Mouse (Mus musculus): Measurements from ENCODE around the gene Atcay. TPM values are rescaled to one million over a fixed set of nuclear protein-coding genes. Genes with fewer than 3 reads are reported as not detected.

Atcay gene
- 1.7 TPM in 2 replicates for polyA plus RNA-seq (2015; fragmentation: Nextera tagmentation; extraction: Ambion mirVana)

DNA sequence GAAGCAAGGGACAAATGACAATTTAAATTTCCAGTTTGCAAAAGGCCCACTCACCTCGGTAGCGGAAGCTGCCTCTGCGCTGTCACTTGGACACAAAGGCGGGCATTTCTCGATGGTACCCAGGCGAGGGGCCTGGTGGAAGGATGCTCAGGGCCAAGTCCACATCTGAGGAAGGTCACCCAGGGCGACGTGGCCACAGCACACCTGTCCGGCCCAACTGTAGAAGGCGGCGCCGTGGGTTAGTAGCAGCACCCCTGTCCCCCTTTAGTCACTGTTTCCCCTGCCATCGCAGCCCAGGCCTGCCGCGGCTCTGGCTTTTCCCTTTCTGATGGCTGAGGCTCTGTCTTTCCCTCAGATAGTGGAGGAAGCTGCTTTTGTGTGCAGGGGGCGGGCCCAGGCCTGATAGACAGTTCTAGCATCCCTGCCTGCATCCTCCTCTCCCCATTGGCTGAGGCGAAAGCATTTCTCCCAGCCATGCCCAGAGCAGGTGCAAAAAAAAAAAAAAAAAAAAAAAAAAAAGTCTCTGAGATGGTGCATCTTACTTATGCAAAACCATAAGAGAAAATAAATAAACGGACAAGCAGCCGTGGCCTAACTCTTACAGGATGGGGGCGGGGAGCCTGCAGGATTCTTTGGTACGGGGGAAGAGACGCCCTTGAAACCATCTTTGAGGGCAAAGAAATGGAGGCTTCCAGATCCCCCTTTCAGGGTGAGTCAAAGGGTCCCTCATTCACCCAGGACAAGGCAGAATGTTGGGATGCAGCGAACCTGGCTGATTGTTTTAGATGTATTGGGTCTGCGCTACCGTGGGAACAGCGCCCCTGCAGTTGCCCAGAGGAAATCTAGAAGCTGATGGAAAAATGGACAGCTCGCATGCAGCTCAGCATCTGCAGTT is at the start of gene Atcay:
TSS of gene Atcay (minus strand) at position 396 of the 895 bp plus-strand sequence.
- ATAC-seq = no peak
- H3K36me3 ChIP-seq = no peaks in the 10 kb centered on the region
- no peak within 1 kb of the TSS for H3K27ac ChIP-seq
- peaks cover 31% of the 10 kb centered on the region for H3K27me3 ChIP-seq (replicated peaks)
- H3K9ac ChIP-seq = peak within 1 kb of the TSS; percentile 5; the same call in 1 of the 2 replicates
- peak within 1 kb of the TSS; percentile 14 for H3K4me2 ChIP-seq (replicated peaks)
- H3K9me3 ChIP-seq = no peaks in the 10 kb centered on the region
- H3K4me1 ChIP-seq (replicated peaks) = peaks cover 22% of the 10 kb centered on the region
- H3K4me3 ChIP-seq (replicated peaks) = peak within 1 kb of the TSS; percentile 19
- 13% methylated on average over 27 of the region's 27 CpGs for WGBS

DNA sequence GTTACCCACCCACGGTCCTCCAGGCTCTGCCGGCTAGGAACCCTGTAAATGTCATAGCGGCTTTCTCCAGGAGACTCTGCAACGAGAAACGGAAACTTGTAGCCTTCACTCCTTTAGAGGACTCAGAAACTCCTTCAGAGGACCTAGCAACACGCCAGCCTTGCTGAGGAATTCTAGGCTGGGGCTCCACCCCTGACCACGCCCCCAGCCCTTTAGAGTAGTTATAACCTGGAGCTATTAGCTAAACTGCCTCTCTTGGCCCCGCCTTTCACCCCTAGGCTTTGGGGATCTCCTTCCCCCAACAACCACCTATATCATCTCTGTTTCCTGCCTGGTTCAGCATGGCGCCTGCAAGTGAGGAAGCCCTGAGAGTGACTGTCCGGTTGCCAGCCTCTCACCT is 48.9 kb upstream of the Atcay start:
- ATAC-seq = 0 out of 2 replicates have a peak, but pooled peaks have one; percentile 24
- no peak overlapping the region for H3K27ac ChIP-seq
- H3K4me3 ChIP-seq (replicated peaks) = no peak overlapping the region
- no peak overlapping the region for H3K9ac ChIP-seq
- 28% methylated on average over 10 of the region's 10 CpGs for WGBS
- peaks cover 10% of the 10 kb centered on the region for H3K4me1 ChIP-seq (replicated peaks)
- H3K27me3 ChIP-seq (replicated peaks) = peaks cover 14% of the 10 kb centered on the region
- no peak overlapping the region; the same call in 1 of the 2 replicates for H3K4me2 ChIP-seq (replicated peaks)
- no peaks in the 10 kb centered on the region for H3K36me3 ChIP-seq
- H3K9me3 ChIP-seq = no peaks in the 10 kb centered on the region

DNA sequence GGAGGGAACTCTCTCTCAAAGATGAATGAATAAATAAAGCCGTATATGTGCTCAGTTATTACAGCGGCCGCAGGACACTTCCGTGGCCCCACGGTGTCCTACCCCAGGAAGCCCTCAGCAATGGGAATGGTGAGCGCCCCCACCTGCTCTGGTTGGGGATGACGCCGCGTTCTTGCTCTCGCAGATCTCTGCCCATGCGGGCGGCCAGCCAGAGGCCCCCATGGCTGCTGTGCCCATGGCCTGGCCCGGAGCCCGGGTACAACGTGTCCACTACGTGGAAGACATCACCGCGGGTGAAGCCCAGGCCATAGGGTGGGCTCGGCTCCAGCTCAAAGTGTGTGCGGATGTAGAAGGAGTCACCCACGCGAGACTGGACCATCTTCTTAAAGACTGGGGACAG is 47.0 kb upstream of the Atcay start:
- H3K36me3 ChIP-seq = peaks cover 11% of the 10 kb centered on the region
- no peaks in the 10 kb centered on the region for H3K27me3 ChIP-seq (replicated peaks)
- H3K27ac ChIP-seq = no peak overlapping the region
- 77% methylated on average over 22 of the region's 22 CpGs for WGBS
- H3K4me1 ChIP-seq (replicated peaks) = peaks cover 6% of the 10 kb centered on the region
- no peak overlapping the region for H3K4me2 ChIP-seq (replicated peaks)
- ATAC-seq = no peak
- no peak overlapping the region for H3K9ac ChIP-seq
- no peak overlapping the region for H3K4me3 ChIP-seq (replicated peaks)
- no peaks in the 10 kb centered on the region for H3K9me3 ChIP-seq

DNA sequence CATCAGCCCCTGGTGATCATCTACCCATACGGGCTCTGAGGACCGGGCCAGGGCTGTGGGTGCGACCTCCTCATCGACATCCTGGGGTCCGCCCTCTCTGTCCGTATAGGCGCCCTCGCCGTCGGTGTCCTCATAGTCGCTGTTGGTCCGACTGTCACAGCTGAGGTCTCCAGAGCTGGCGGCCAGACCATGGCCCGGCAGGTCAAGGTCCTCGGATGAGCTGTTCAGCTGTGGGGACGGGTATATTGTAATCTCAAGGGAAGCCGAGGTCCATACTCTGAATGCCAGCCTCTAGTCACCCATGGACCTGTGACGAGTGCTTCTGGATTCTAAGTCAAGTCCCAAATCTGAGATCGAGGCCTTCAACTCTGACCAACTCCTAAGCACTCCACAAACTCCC is 43.2 kb upstream of the Atcay start:
- Histone ChIP-seq H3K27ac (no peak overlapping the region), H3K4me2 (replicated peaks) (no peak overlapping the region), H3K27me3 (replicated peaks) (no peaks in the 10 kb centered on the region), H3K36me3 (peaks cover 21% of the 10 kb centered on the region), H3K4me3 (replicated peaks) (no peak overlapping the region), H3K9me3 (no peaks in the 10 kb centered on the region), H3K4me1 (replicated peaks) (peaks cover 5% of the 10 kb centered on the region), H3K9ac (no peak overlapping the region)
- 94% methylated on average over 19 of the region's 19 CpGs for WGBS
- ATAC-seq = no peak

DNA sequence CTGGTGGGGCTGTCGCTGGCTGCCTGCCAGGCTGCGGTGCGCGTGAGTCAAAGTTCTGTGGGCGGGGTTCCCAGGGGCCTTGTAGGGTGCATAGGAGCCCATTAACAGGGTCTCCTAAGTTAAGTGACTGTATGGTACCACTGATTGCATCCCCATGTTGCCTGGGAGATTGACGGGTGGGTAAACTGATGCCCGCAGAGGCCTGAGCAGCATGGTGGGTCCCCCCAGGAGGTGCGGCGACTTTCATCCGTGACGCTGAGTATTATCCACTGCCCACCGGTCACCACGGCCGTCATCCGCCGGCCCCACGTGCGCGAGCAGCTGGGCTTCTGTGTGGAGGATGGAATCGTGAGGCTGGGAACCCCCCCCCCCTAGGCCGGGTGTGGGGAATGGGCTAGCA is 41.7 kb upstream of the Atcay start:
- H3K36me3 ChIP-seq = peaks cover 21% of the 10 kb centered on the region
- WGBS = 90% methylated on average over 21 of the region's 21 CpGs
- no peak overlapping the region for H3K27ac ChIP-seq
- no peak for ATAC-seq
- peak overlapping the region; percentile 24; the same call in 1 of the 2 replicates for H3K9ac ChIP-seq
- H3K4me2 ChIP-seq (replicated peaks) = no peak overlapping the region
- H3K9me3 ChIP-seq = no peaks in the 10 kb centered on the region
- H3K27me3 ChIP-seq (replicated peaks) = no peaks in the 10 kb centered on the region
- no peak overlapping the region for H3K4me3 ChIP-seq (replicated peaks)
- H3K4me1 ChIP-seq (replicated peaks) = peaks cover 7% of the 10 kb centered on the region

DNA sequence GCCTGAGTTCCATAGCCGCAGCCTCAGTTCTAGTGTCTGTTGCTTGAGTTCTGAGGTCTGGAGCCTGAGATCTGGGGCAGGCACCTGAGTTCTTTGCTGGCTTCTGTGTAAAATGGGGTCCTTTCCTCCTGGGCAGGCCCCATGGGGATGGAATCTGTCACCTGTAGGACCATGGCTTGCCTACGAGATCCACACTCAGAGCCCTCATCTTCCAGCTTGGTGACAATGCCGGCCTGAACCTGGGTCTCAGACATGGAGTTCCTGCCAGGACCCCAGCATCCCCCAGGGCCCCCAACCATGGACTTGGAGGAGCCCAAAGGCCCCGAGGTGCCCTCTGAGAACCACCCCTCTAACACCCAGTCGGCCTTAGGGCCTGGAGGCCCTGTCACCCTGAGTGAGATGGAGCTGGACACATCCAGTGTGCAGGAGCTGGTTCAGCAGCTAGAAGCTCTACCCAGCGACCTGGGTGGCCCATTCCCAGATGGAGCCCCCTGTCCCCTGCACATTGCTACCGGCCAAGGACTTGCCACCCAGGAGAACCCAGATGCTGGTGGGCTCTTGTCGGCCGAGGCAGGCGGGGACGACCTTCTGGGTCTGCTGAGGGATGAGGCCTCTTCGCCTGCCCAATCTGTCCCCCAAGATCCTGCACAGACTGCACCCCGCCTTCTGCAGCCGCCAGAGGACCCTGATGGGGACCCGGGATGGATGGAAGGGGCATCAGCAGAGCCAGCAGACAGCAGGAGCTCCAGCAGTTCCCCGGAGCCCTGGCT is 38.2 kb upstream of the Atcay start:
- Histone ChIP-seq H3K4me1 (replicated peaks) (peaks cover 13% of the 10 kb centered on the region), H3K27me3 (replicated peaks) (no peaks in the 10 kb centered on the region), H3K36me3 (peaks cover 32% of the 10 kb centered on the region), H3K27ac (no peak overlapping the region), H3K4me3 (replicated peaks) (peak overlapping the region; percentile 63), H3K4me2 (replicated peaks) (peak overlapping the region; percentile 68), H3K9me3 (no peaks in the 10 kb centered on the region), H3K9ac (peak overlapping the region; percentile 74)
- no peak for ATAC-seq
- 81% methylated on average over 16 of the region's 16 CpGs for WGBS

DNA sequence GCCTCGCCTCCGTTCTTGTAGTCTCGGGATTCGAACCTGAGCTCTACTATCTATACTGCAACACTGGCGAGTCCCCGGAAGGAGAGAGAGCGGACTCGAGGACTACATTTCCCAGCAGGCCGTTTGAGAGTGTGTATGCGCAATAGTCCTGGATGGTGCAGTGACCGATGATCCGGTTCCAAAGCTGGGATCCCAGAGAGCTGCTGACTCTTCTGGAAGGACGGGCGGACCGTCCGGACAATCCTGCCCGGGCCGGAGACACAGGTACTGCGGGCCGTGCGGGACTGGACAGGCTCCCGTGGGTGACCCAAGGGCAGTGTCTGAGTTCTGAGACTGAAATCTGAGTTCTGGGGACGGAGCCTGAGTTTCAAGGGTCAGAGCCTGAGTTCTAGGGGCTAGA is 37.4 kb upstream of the Atcay start:
- ATAC-seq = peak; percentile 65
- Histone ChIP-seq H3K36me3 (peaks cover 30% of the 10 kb centered on the region), H3K4me2 (replicated peaks) (peak overlapping the region; percentile 68), H3K4me3 (replicated peaks) (peak overlapping the region; percentile 63), H3K4me1 (replicated peaks) (peaks cover 13% of the 10 kb centered on the region), H3K9me3 (no peaks in the 10 kb centered on the region), H3K27ac (peak overlapping the region; percentile 42; the same call in 1 of the 2 replicates), H3K27me3 (replicated peaks) (no peaks in the 10 kb centered on the region), H3K9ac (peak overlapping the region; percentile 74)
- 2% methylated on average over 23 of the region's 23 CpGs for WGBS

DNA sequence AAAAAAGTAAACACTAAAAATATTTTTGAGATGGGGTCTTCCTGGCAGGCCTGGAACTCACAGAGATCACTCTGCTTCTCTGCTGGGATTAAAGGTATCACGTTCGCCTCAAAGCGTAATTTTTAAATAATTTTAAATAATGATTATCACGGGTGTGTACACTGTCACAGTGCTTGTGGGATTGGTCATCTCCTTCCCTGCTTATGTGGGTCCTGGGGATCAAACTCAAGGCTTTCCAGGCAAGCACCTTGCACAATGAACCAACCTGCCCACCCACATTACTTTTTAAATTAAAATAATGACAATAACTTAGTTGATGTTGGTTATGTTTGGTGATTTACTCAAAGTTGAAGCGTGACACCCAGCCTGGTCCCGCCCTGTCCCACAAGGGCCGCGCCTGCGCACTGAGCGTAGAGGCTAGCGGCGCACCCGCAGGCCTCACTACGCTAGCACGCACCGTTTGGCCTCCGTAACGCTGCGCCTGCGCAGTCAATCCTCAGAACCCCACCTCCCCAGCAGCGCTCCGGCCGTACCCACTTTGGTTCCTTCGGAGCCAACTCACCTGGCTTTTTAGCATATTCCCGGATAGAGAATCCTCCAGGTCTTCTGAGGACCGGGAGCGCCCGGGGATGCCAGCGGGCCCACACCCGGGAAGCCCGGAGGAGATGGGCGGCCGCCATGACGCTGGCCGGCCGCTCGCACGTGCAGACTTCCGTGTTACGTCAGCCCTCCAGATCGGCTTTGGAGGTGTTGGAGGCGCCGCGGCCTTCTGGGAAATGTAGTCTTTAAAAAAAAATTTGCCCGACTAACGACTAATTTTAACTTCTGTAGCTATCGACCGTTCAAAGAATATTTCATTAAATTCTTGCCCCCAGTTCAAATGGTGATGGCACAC is 35.8 kb upstream of the Atcay start, which contains the start of the genes Mrpl54 and Apba3:
TSS of gene Mrpl54 (minus strand) at position 724 of the 895 bp plus-strand sequence.
TSS of gene Apba3 (plus strand) at position 750 of the 895 bp plus-strand sequence.
- peak; percentile 95 for ATAC-seq
- Histone ChIP-seq H3K36me3 (peaks cover 21% of the 10 kb centered on the region), H3K9me3 (no peaks in the 10 kb centered on the region), H3K4me2 (replicated peaks) (peak within 1 kb of the TSS; percentile 68), H3K4me1 (replicated peaks) (peaks cover 13% of the 10 kb centered on the region), H3K27ac (peak within 1 kb of the TSS; percentile 88), H3K27me3 (replicated peaks) (no peaks in the 10 kb centered on the region), H3K9ac (peak within 1 kb of the TSS; percentile 79), H3K4me3 (replicated peaks) (peak within 1 kb of the TSS; percentile 72)
- WGBS = under 1% methylated on average over 48 of the region's 48 CpGs

DNA sequence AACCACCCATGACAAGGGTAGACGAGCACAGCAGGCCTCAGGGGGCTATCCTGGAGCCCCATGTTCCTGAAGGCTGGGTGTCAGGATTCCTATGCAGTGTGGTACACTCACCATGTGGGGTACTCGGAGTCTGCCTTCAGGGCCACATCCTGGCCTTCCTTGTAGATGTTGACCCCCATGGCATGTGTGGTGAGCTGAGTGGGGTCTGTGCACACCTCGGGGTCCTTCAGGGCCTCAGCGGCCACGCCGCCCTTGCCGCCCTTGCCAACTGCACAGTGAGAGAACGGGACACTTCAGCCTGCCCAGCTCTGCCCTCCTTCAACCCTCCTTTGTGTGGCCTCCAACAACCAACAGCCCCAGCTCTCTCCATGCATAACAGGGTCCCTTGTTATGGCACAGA is 34.9 kb upstream of the Atcay start:
- peak overlapping the region; percentile 72 for H3K4me3 ChIP-seq (replicated peaks)
- no peaks in the 10 kb centered on the region for H3K9me3 ChIP-seq
- WGBS = 94% methylated on average over 8 of the region's 8 CpGs
- peaks cover 13% of the 10 kb centered on the region for H3K4me1 ChIP-seq (replicated peaks)
- ATAC-seq = no peak
- peaks cover 21% of the 10 kb centered on the region for H3K36me3 ChIP-seq
- H3K27me3 ChIP-seq (replicated peaks) = 0 out of 2 replicates have a peak, but pooled peaks cover 2% of the 10 kb centered on the region
- peak overlapping the region; percentile 54 for H3K4me2 ChIP-seq (replicated peaks)
- H3K9ac ChIP-seq = peak overlapping the region; percentile 18; the same call in 1 of the 2 replicates
- H3K27ac ChIP-seq = no peak overlapping the region

DNA sequence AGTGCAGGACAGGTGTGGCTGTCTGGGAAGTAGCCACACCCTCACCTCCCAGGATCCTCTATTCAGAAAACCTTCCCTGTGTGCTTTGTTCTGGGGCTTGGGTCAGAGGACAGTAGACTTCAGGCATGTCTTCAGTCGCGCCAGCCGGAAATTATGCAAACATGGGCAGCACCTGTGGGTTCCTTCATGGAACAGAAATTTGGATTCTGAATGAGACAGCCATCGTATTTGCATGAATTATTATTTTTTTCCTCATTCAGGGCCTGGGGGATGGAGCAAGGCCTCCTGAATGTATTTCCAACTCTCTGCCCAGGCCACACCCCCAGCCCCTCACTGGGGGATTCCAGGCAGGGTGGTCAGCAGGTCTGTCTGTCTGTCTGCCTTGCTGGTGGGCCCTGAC is 30.4 kb upstream of the Atcay start:
- Histone ChIP-seq H3K4me2 (replicated peaks) (no peak overlapping the region), H3K4me1 (replicated peaks) (peaks cover 19% of the 10 kb centered on the region), H3K9ac (no peak overlapping the region), H3K36me3 (peaks cover 21% of the 10 kb centered on the region), H3K27ac (no peak overlapping the region), H3K27me3 (replicated peaks) (peaks cover 45% of the 10 kb centered on the region), H3K9me3 (no peaks in the 10 kb centered on the region), H3K4me3 (replicated peaks) (no peak overlapping the region)
- WGBS = 80% methylated on average over 4 of the region's 4 CpGs
- no peak for ATAC-seq

DNA sequence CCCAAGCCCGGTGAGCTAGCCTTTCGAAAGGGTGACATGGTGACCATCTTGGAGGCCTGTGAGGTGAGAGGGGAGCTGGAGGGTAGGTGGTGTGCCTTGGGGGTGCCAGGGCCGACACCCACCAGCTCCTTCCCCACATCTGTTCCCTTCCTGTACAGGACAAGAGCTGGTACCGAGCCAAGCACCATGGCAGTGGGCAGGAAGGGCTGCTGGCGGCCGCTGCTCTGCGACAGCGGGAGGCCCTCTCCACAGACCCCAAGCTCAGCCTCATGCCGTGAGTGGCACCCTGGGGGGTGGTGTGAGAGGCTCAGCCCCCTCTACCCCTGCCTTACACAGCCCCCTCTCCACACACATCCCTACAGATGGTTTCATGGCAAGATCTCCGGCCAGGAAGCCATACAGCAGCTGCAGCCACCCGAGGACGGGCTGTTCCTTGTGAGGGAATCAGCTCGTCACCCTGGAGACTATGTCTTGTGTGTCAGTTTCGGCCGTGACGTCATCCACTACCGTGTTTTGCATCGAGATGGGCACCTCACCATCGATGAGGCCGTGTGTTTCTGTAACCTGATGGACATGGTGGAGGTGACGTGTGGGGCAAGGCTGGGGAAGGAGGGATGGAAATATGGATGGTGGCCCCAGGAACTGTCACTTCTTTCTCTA is 28.7 kb upstream of the Atcay start:
- peaks cover 52% of the 10 kb centered on the region for H3K27me3 ChIP-seq (replicated peaks)
- H3K4me2 ChIP-seq (replicated peaks) = no peak overlapping the region
- no peak for ATAC-seq
- H3K9me3 ChIP-seq = no peaks in the 10 kb centered on the region
- no peak overlapping the region for H3K9ac ChIP-seq
- WGBS = 42% methylated on average over 20 of the region's 21 CpGs
- no peak overlapping the region for H3K4me3 ChIP-seq (replicated peaks)
- H3K36me3 ChIP-seq = peaks cover 14% of the 10 kb centered on the region
- H3K27ac ChIP-seq = no peak overlapping the region
- H3K4me1 ChIP-seq (replicated peaks) = peaks cover 13% of the 10 kb centered on the region

All from intestine, embryonic 15.5 days (tissue).